In genomic region chr15:89207457-89207856, GRCm38 (mm10) we compare ENCODE assay signal across 31 mouse cellular contexts. TPM values are rescaled to one million over a fixed set of nuclear protein-coding genes. Genes with fewer than 3 reads are reported as not detected.
"Had no signal": no experiment of that assay in that cellular context is flagged by ENCODE, and none has a peak within 500 bp of the region (broad histone marks: within the 10 kb centered on the region; RNA-seq: fewer than 3 reads in every experiment).

No protein-coding gene starts in this region.

- H3K4me2 ChIP-seq: limb, embryonic 12.5 days; limb, embryonic 13.5 days; limb, embryonic 15.5 days; liver, embryonic 11.5 days; liver, embryonic 12.5 days; liver, embryonic 13.5 days; liver, embryonic 15.5 days; lung, embryonic 14.5 days; lung, embryonic 15.5 days; midbrain, embryonic 11.5 days; midbrain, embryonic 12.5 days; midbrain, embryonic 13.5 days; midbrain, embryonic 15.5 days had no signal

- DNase-seq: left cerebral cortex, postnatal 4 days; liver; liver, embryonic 13.5 days; liver, postnatal 0 days; lung, adult 18-20 months; lung, adult 2 months; lung, embryonic 14.5 days; lung, postnatal 10 days; lung, postnatal 36 days; lung, postnatal 4 days; midbrain, embryonic 14.5 days had no signal

- H3K27ac ChIP-seq: left cerebral cortex, adult 2 months; limb, embryonic 10.5 days; limb, embryonic 12.5 days; limb, embryonic 13.5 days; limb, embryonic 15.5 days; liver, embryonic 12.5 days; liver, embryonic 13.5 days; liver, embryonic 14.5 days; liver, embryonic 15.5 days; lung, embryonic 15.5 days; macrophage; midbrain, embryonic 10.5 days; midbrain, embryonic 12.5 days; midbrain, embryonic 13.5 days; midbrain, embryonic 15.5 days had no signal

- H3K27me3 ChIP-seq: limb, embryonic 12.5 days; limb, embryonic 13.5 days; limb, embryonic 15.5 days; liver, embryonic 12.5 days; liver, embryonic 13.5 days; liver, embryonic 15.5 days; lung, embryonic 15.5 days; megakaryocyte, embryonic 14.5 days; midbrain, embryonic 12.5 days; midbrain, embryonic 13.5 days; midbrain, embryonic 15.5 days had no signal

- H3K36me3 ChIP-seq: limb, embryonic 10.5 days; limb, embryonic 12.5 days; limb, embryonic 13.5 days; limb, embryonic 15.5 days; liver, embryonic 12.5 days; liver, embryonic 13.5 days; liver, embryonic 15.5 days; lung, embryonic 15.5 days; midbrain, embryonic 10.5 days; midbrain, embryonic 12.5 days; midbrain, embryonic 13.5 days; midbrain, embryonic 15.5 days had no signal

- ATAC-seq: liver, embryonic 12.5 days; liver, postnatal 0 days; midbrain, embryonic 13.5 days; midbrain, embryonic 15.5 days; midbrain, embryonic 16.5 days had no signal

- H3K4me3 ChIP-seq: left cerebral cortex, adult 2 months; limb, embryonic 10.5 days; limb, embryonic 12.5 days; limb, embryonic 13.5 days; limb, embryonic 15.5 days; liver, embryonic 12.5 days; liver, embryonic 13.5 days; liver, embryonic 15.5 days; lung, embryonic 15.5 days; megakaryocyte, embryonic 14.5 days; midbrain, embryonic 10.5 days; midbrain, embryonic 12.5 days; midbrain, embryonic 13.5 days; midbrain, embryonic 15.5 days; myocyte had no signal

- H3K9ac ChIP-seq: limb, embryonic 12.5 days; limb, embryonic 13.5 days; limb, embryonic 15.5 days; liver, embryonic 12.5 days; liver, embryonic 13.5 days; liver, embryonic 14.5 days; liver, embryonic 15.5 days; liver, postnatal 0 days; lung, embryonic 14.5 days; lung, embryonic 15.5 days; midbrain, embryonic 12.5 days; midbrain, embryonic 13.5 days; midbrain, embryonic 15.5 days had no signal

RNA-seq across cellular contexts. Expression of gene Mapk11, which starts 58.0 kb away (rescaled TPM):
- total RNA-seq: megakaryocyte progenitor cell, adult 5-6 weeks had no signal
